Mouse (Mus musculus) CH12.LX (cell line): Measurements from ENCODE around the gene Lin7c. TPM values are rescaled to one million over a fixed set of nuclear protein-coding genes. Genes with fewer than 3 reads are reported as not detected.

Experiments
- DNase-seq: peaks from one replicate; pipeline ENCODE4 v3.0.0-alpha.2; 2013; ENCODE audit errors: extremely low read depth
- H3K27ac ChIP-seq: 2 replicates; pipeline ENCODE4 v1.5.1; 2012; ENCODE audit warnings: low read depth, mild to moderate bottlenecking, control low read depth, moderate library complexity; ENCODE audit not compliant: insufficient read depth
- H3K27me3 ChIP-seq: replicated peaks from 2 replicates; pipeline ENCODE3; 2012; ENCODE audit warnings: inconsistent platforms
- H3K36me3 ChIP-seq, 2 experiments: replicated peaks in 1 of 2; 2 replicates each; pipeline versions ENCODE3 to v1.6.1; 2012; ENCODE audit warnings: inconsistent platforms in 1 of 2, low read length in 1 of 2, mild to moderate bottlenecking in 1 of 2, mixed read lengths in 1 of 2, moderate library complexity in 1 of 2; ENCODE audit not compliant: control insufficient read depth in 1 of 2, insufficient read depth in 1 of 2
- H3K4me1 ChIP-seq, 2 experiments: 2 replicates each; pipeline ENCODE4 v1.6.1; 2012; ENCODE audit warnings: inconsistent platforms in 1 of 2, moderate library complexity in 1 of 2; ENCODE audit not compliant: insufficient read depth in 2 of 2, control insufficient read depth in 1 of 2
- H3K4me2 ChIP-seq: 2 replicates; pipeline ENCODE4 v1.6.1; 2012; ENCODE audit warnings: low read depth, mild to moderate bottlenecking, control low read depth; ENCODE audit not compliant: poor library complexity, insufficient read depth, severe bottlenecking
- H3K4me3 ChIP-seq, 3 experiments: fragments of 150-350 bp in 1 of 3; sonication (generic) in 1 of 3; replicated peaks in 1 of 3; 2 replicates each; pipeline versions ENCODE3 to v1.5.1; 2011 to 2012; ENCODE audit warnings: low read depth in 2 of 3, low read length in 2 of 3, mild to moderate bottlenecking in 2 of 3, moderate library complexity in 2 of 3, control low read depth in 1 of 3, improper control_type of control experiment in 1 of 3, inconsistent platforms in 1 of 3, mixed read lengths in 1 of 3; ENCODE audit not compliant: poor library complexity in 1 of 3
- H3K79me2 ChIP-seq: replicated peaks from 2 replicates; pipeline ENCODE4 v1.6.1; 2012; ENCODE audit warnings: mild to moderate bottlenecking, moderate library complexity; ENCODE audit not compliant: control insufficient read depth, poor library complexity, insufficient read depth, severe bottlenecking; ENCODE audit errors: extremely low read depth
- H3K9ac ChIP-seq: 2 replicates; pipeline ENCODE4 v1.6.1; 2012; ENCODE audit warnings: low read depth, mild to moderate bottlenecking, control low read depth, moderate library complexity; ENCODE audit not compliant: insufficient read depth
- H3K9me3 ChIP-seq: replicated peaks from 2 replicates; pipeline ENCODE3; 2012; ENCODE audit warnings: low read length, inconsistent platforms, mixed read lengths
- BHLHE40 ChIP-seq: IDR thresholded peaks from 2 replicates; pipeline ENCODE4 v1.6.1; 2011; ENCODE audit warnings: mild to moderate bottlenecking, low read depth, low read length, improper control_type of control experiment
- CTCF ChIP-seq, 2 experiments: IDR thresholded peaks in 1 of 2; conservative IDR thresholded peaks in 1 of 2; 2 replicates each; pipeline ENCODE4 v1.5.1; 2011 to 2012; ENCODE audit warnings: low read depth in 2 of 2, low read length in 2 of 2, improper control_type of control experiment in 1 of 2, inconsistent platforms in 1 of 2, mild to moderate bottlenecking in 1 of 2, moderate library complexity in 1 of 2
- E2F4 ChIP-seq: IDR thresholded peaks from 2 replicates; pipeline ENCODE4 v1.6.1; 2011; ENCODE audit warnings: low read depth, low read length, improper control_type of control experiment; ENCODE audit not compliant: insufficient replicate concordance
- JUN ChIP-seq: IDR thresholded peaks from 2 replicates; pipeline ENCODE4 v1.6.1; 2011; ENCODE audit warnings: low read depth, mild to moderate bottlenecking, low read length, improper control_type of control experiment, moderate library complexity; ENCODE audit not compliant: insufficient read depth
- JUND ChIP-seq: conservative IDR thresholded peaks from 2 replicates; pipeline ENCODE4 v1.6.1; 2011; ENCODE audit warnings: low read depth, low read length, improper control_type of control experiment
- MAFK ChIP-seq: IDR thresholded peaks from 2 replicates; pipeline ENCODE4 v1.6.1; 2011; ENCODE audit warnings: low read length, improper control_type of control experiment; ENCODE audit not compliant: insufficient replicate concordance
- MEF2A ChIP-seq: IDR thresholded peaks from 2 replicates; pipeline ENCODE4 v1.6.1; 2014; ENCODE audit warnings: low read depth, mild to moderate bottlenecking, inconsistent platforms, low read length, improper control_type of control experiment, borderline replicate concordance
- MXI1 ChIP-seq: IDR thresholded peaks from 2 replicates; pipeline ENCODE4 v1.6.1; 2011; ENCODE audit warnings: mild to moderate bottlenecking, low read depth, low read length, improper control_type of control experiment
- NELFE ChIP-seq: IDR thresholded peaks from 2 replicates; pipeline ENCODE4 v1.6.1; 2011; ENCODE audit warnings: low read depth, low read length, improper control_type of control experiment
- dilution Hi-C: fragments of 300-500 bp; cut with MboI; formaldehyde crosslinking; loops from 2 replicates; pipeline ENCODE4 v1.14.3; 2020; ENCODE audit warnings: low sequenced_read_pairs; ENCODE audit not compliant: extremely low pct_unique_long_range_greater_than_20kb, extremely low pct_ligation_motif_present
- in situ Hi-C: fragments of 300-500 bp; cut with MboI; formaldehyde crosslinking; loops from 3 replicates; pipeline ENCODE4 v1.14.3; 2019; ENCODE audit warnings: low sequenced_read_pairs, low pct_ligation_motif_present, low pct_unique_long_range_greater_than_20kb, mixed read lengths
- polyA plus RNA-seq: library from polyadenylated mRNA; unstranded; fragments of >175 nt; gene quantifications from 2 replicates; pipeline ENCODE4 v1.2.1, GENCODE M21; 2012; ENCODE audit warnings: low read depth; ENCODE audit not compliant: insufficient read length
- total RNA-seq, 2 experiments: library from RNA; depleted of rRNA; stranded (reverse); fragments of 300-350 nt in 1 of 2; fragments of >200 nt in 1 of 2; gene quantifications; 2 replicates each; pipeline ENCODE4 v1.2.3; 2012 to 2014

The Lin7c gene
- total and polyA plus RNA-seq, 3 experiments: 29.7 to 75.0 (median 52.3) TPM

DNA sequence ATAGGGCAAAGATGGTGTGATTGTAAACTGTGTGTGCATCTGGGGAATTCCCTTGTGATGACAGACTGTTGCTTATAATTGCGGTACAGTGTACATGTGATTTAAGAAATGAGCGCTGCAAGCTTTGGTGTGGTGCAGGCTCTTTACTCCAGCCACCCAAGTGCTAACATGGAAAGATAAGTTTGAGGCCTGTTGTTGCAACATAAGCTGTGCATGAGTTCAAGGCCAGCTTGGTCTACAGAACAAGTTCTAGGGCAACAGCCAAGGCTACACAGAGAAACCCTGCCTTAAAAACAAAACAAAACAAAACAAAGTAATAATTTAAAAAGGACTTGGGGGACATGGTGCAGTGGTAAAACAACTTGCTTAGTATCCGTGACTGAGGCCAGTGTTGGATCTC is 44.5 kb downstream of the Lin7c start:
- Histone ChIP-seq H3K9ac (no peak overlapping the region), H3K79me2 (no peaks in the 10 kb centered on the region), H3K4me2 (no peak overlapping the region), H3K9me3 (no peaks in the 10 kb centered on the region), H3K27ac (no peak overlapping the region), H3K4me1 (no peaks in the 10 kb centered on the region), H3K27me3 (no peaks in the 10 kb centered on the region), H3K4me3 (no peak overlapping the region), H3K36me3 (peaks cover 0 to 13% of the 10 kb centered on the region in 2 experiments)
- in situ Hi-C loops: no loop called here
- no peak for TF ChIP-seq JUND
- no peak for TF ChIP-seq MAFK
- no peak for TF ChIP-seq E2F4
- TF ChIP-seq MEF2A: no peak
- TF ChIP-seq JUN: no peak
- no peak for TF ChIP-seq NELFE
- no peak for DNase-seq
- dilution Hi-C loops: no loop called here

- dilution Hi-C loops: no loop called here
- no peak overlapping the region for H3K27ac ChIP-seq
- no peak overlapping the region for H3K4me3 ChIP-seq
- no peak for TF ChIP-seq CTCF (conservative IDR thresholded peaks at IDR 0.05 in 1 of 2, IDR thresholded peaks at IDR 0.05 in 1 of 2; ENCODE audit: low read depth in 2 of 2, low read length in 2 of 2)
- H3K4me2 ChIP-seq: no peak overlapping the region
- no peaks in the 10 kb centered on the region for H3K4me1 ChIP-seq
- H3K79me2 ChIP-seq: no peaks in the 10 kb centered on the region
- DNase-seq: no peak
- no peaks in the 10 kb centered on the region for H3K27me3 ChIP-seq
- H3K9ac ChIP-seq: no peak overlapping the region
- in situ Hi-C loops: no loop called here
- H3K36me3 ChIP-seq: peaks cover 0 to 11% of the 10 kb centered on the region in 2 experiments
- H3K9me3 ChIP-seq: no peaks in the 10 kb centered on the region
Observed at GRCm38 (mm10) chr2:109935754-109936409, 45.2 kb downstream of the Lin7c start.

DNA sequence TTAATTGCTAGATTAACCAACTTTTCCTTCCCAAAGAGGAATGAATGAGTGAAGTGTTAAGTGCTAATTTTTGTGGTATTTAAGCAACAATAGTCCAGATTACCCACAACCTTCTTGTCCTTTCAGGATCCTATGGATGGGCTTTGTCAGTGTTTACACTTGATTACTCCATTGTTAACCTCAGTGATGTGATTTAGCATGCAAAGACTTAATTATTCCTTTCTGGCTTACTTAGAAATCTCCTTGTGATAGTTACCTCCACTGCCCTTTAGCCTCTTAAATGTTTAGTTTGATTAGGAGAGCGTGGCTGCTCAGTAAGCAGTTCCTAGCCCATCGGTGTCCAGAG is 45.7 kb downstream of the Lin7c start:
- no peak for DNase-seq
- Histone ChIP-seq H3K9ac (no peak overlapping the region), H3K36me3 (peaks cover 0 to 11% of the 10 kb centered on the region in 2 experiments), H3K4me3 (no peak overlapping the region), H3K27me3 (no peaks in the 10 kb centered on the region), H3K4me2 (no peak overlapping the region), H3K4me1 (no peaks in the 10 kb centered on the region), H3K27ac (no peak overlapping the region), H3K79me2 (no peaks in the 10 kb centered on the region), H3K9me3 (no peaks in the 10 kb centered on the region)
- dilution Hi-C loops: no loop called here
- no peak for TF ChIP-seq BHLHE40
- no peak for TF ChIP-seq MXI1
- TF ChIP-seq JUND: no peak
- no peak for TF ChIP-seq JUN
- in situ Hi-C loops: no loop called here
